Mouse (Mus musculus) hindbrain, embryonic 12.5 days (tissue): ENCODE results near the gene Mustn1. TPM values are rescaled to one million over a fixed set of nuclear protein-coding genes. Genes with fewer than 3 reads are reported as not detected.

Source experiments
- ATAC-seq: fragments of 200-750 bp; cut with Nextera tagmentation; 2 replicates; pipeline ENCODE4 v1.8.0; 2017; ENCODE audit warnings: moderate TSS enrichment; ENCODE audit not compliant: low FRiP score
- H3K27ac ChIP-seq: fragments of 300-500 bp; sonication (generic); 2 replicates; pipeline ENCODE4 v1.5.1; 2016; ENCODE audit warnings: mild to moderate bottlenecking
- H3K27me3 ChIP-seq: fragments of 300-500 bp; sonication (generic); 2 replicates; pipeline ENCODE4 v1.6.1; 2016; ENCODE audit warnings: mild to moderate bottlenecking
- H3K36me3 ChIP-seq: fragments of 300-500 bp; sonication (generic); 2 replicates; pipeline ENCODE4 v1.6.1; 2016; ENCODE audit warnings: mild to moderate bottlenecking
- H3K4me1 ChIP-seq: fragments of 300-500 bp; sonication (generic); 2 replicates; pipeline ENCODE4 v1.6.1; 2016
- H3K4me2 ChIP-seq: fragments of 300-500 bp; sonication (generic); replicated peaks from 2 replicates; pipeline ENCODE4 v1.6.1; 2016; ENCODE audit warnings: mild to moderate bottlenecking
- H3K4me3 ChIP-seq: fragments of 300-500 bp; sonication (generic); 2 replicates; pipeline ENCODE4 v1.5.1; 2016; ENCODE audit warnings: mild to moderate bottlenecking
- H3K9ac ChIP-seq: fragments of 300-500 bp; sonication (generic); 2 replicates; pipeline ENCODE4 v1.6.1; 2016; ENCODE audit warnings: mild to moderate bottlenecking, moderate library complexity
- H3K9me3 ChIP-seq: fragments of 300-500 bp; sonication (generic); replicated peaks from 2 replicates; pipeline ENCODE4 v1.6.1; 2016; ENCODE audit warnings: mild to moderate bottlenecking
- WGBS: fragments of 180-500 bp; shearing (Covaris S2); methylation state at CpG from one replicate; pipeline ENCODE4 v1.1.7; 2016; 5-methylcytosine and 5-hydroxymethylcytosine counted together
- polyA plus RNA-seq: library from polyadenylated mRNA; unstranded; fragments of >200 nt; fragmentation: Nextera tagmentation; extraction: Ambion mirVana; gene quantifications from 2 replicates; pipeline ENCODE4 v1.2.1, GENCODE M21; 2016

Mustn1 gene
- 0.80 and 2.2 TPM in 2 replicates for polyA plus RNA-seq

DNA sequence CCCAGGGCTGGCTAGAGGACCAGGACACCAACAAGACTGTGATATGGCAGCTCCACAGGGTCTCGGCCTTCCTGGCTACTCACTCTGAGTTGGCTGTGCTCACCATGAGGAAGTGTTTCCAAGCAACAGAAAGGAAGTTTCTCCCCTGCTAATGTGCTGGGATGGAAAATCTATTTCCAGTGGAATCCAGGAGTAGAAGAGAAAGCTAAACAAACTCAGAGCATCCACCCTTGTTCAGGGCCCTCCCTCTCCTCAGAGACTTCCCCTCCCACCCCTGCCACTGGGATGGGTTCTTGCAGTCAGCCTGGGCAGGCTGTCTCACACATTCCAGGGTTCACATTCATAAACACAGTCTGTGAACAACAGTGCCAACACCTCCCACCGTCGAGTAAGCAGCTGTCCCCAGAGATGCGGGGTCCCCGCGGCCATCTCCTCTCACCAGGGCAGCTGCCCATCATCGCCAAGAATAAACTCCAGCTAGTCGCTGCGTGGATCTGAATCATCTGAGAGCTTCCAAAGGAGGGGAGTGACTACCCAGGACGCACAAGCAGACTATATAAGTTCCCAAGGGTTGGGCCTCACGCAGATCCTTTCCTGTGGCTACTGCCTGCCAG, at the start of gene Mustn1:
Mustn1 (plus strand) TSS at position 243 of the 614 bp plus-strand sequence.
- WGBS, result 67% methylated on average over 11 of the region's 11 CpGs

DNA sequence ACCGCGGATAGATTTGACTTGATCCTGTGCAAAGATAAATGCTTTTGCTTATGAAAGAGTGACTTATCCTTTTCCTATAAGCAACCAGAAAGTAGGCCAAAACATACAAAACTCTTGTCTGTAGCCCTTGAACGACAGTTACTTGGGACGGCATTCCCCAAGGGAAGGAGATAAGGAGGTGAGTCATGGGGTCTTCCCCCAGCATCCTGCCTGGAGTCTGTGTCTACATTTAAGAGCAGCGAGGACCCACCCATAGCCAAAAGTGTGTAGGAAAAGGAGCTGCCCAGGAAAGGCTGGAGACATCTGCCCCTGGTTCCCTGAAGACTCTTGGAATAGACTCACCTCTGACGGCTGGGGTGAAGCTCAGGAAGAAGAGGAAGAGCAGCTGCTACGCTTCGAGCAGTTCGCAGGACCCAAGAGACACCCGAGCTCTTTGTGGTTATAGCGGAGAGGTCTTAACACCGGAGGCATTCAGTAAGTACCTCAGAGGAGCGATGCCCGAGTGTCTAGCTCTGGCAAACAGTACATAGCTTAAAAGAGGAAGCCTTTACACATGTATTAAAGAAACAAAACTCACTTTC, 41.5 kb upstream of the Mustn1 start:
- H3K9ac ChIP-seq, result no peak overlapping the region
- H3K4me2 ChIP-seq, result no peak overlapping the region
- H3K4me1 ChIP-seq, result no peaks in the 10 kb centered on the region
- H3K4me3 ChIP-seq, result no peak overlapping the region
- WGBS, result 93% methylated on average over 14 of the region's 14 CpGs
- H3K27ac ChIP-seq, result no peak overlapping the region
- no peaks in the 10 kb centered on the region for H3K27me3 ChIP-seq
- no peaks in the 10 kb centered on the region for H3K9me3 ChIP-seq
- no peak for ATAC-seq
- peaks cover 14% of the 10 kb centered on the region for H3K36me3 ChIP-seq

More for the DNA sequence above, at the start of gene Mustn1:
- H3K36me3 ChIP-seq, result peaks cover 26% of the 10 kb centered on the region
- H3K4me2 ChIP-seq, result no peak within 1 kb of the TSS
- H3K9me3 ChIP-seq, result no peaks in the 10 kb centered on the region
- peaks cover 3% of the 10 kb centered on the region; the same call in 1 of the 2 replicates for H3K4me1 ChIP-seq
- no peaks in the 10 kb centered on the region for H3K27me3 ChIP-seq
- H3K9ac ChIP-seq, result no peak within 1 kb of the TSS
- H3K27ac ChIP-seq, result no peak within 1 kb of the TSS
- no peak within 1 kb of the TSS for H3K4me3 ChIP-seq
- ATAC-seq, result no peak

DNA sequence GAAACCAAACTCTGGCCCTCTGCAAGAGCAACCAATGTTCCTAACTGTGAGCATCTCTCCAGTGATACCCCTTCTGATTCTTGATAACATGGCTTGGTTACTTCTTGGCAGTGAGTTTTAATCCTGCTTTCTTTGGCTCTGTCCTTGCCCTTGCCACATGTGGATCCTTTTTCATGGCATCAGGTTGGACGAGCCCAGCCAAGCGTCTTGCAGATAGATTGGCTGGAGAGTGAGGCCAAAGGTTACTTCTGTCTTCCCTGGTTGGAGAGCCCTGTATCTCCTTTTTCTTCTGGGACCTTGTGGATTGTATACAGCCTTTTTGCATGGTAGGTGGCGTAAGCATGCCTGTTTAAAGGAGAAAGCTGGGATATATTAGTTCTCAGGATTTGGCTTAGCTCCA, 35.3 kb upstream of the Mustn1 start:
- ATAC-seq, result no peak
- WGBS, result 83% methylated on average over 3 of the region's 3 CpGs

DNA sequence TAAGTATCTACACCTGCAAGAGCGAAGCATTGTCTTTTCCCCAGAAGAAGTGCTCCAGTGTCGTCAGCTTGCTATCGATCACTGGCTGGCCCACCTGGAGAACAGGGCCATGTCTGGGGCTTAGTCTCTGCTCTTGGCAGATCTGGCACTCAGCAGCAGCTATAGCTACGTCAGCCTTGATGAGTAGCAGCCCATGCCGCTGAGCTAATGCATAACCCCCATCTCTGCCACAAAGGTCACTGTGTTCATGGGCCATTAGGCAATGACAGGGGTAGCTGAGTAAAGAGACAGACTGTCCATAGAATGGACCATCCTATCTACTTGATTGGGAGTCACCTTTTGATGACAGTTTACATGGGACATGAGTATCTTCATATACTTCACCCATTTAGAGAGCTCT, 28.5 kb upstream of the Mustn1 start:
- no peaks in the 10 kb centered on the region for H3K9me3 ChIP-seq
- no peak overlapping the region for H3K4me2 ChIP-seq
- H3K9ac ChIP-seq, result no peak overlapping the region
- 86% methylated on average over 5 of the region's 5 CpGs for WGBS
- H3K36me3 ChIP-seq, result no peaks in the 10 kb centered on the region
- ATAC-seq, result no peak
- H3K4me1 ChIP-seq, result no peaks in the 10 kb centered on the region
- no peak overlapping the region for H3K4me3 ChIP-seq
- no peak overlapping the region for H3K27ac ChIP-seq
- H3K27me3 ChIP-seq, result no peaks in the 10 kb centered on the region

More for the DNA sequence above, 35.3 kb upstream of the Mustn1 start:
- no peaks in the 10 kb centered on the region for H3K9me3 ChIP-seq
- H3K9ac ChIP-seq, result no peak overlapping the region
- no peak overlapping the region for H3K4me2 ChIP-seq
- 0 out of 2 replicates have a peak, but pooled peaks cover 3% of the 10 kb centered on the region for H3K36me3 ChIP-seq
- no peak overlapping the region for H3K4me3 ChIP-seq
- no peak overlapping the region for H3K27ac ChIP-seq
- H3K27me3 ChIP-seq, result no peaks in the 10 kb centered on the region
- H3K4me1 ChIP-seq, result no peaks in the 10 kb centered on the region

DNA sequence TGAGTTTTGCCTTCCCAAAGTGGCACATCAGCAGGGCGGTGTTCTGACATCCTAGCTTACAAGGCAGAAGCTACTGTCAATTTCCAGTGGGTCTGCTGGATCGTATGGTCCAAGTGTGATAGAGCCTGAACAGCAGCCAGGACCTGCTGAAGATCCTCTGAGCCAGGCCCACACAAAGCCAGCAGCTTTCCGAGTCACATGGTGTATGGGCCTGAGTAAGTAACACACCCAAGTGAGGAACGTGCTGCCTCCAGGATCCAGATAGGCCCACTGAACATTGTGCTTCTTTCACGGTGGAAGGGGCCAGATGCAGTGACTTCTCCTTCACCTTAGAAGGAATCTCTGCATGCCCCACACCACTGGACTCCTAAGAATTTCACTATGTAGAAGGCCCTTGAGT, 26.7 kb upstream of the Mustn1 start:
- no peak overlapping the region for H3K27ac ChIP-seq
- no peaks in the 10 kb centered on the region for H3K36me3 ChIP-seq
- H3K9ac ChIP-seq, result no peak overlapping the region
- no peaks in the 10 kb centered on the region for H3K27me3 ChIP-seq
- no peaks in the 10 kb centered on the region for H3K4me1 ChIP-seq
- 93% methylated on average over 5 of the region's 5 CpGs for WGBS
- H3K9me3 ChIP-seq, result no peaks in the 10 kb centered on the region
- no peak overlapping the region for H3K4me3 ChIP-seq
- H3K4me2 ChIP-seq, result no peak overlapping the region
- ATAC-seq, result no peak

DNA sequence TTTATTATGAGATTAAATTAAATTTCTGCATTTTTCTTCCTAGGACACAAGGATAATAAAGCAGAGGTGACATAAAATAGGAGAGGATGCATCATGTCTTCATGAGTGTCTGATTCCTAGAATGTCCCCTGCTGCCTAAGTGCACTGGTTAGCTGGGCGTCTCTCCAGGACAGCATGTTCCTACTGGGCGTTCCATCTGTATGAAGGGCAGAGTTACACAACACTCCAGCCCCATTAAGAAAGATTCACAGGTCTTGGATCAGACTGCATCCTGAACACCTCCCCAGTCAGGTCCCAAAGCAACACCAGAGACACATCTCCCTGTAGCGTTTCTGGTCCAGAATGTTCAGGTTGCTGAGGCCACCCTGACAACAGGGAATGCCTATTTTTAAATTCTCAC, 23.7 kb upstream of the Mustn1 start:
- no peaks in the 10 kb centered on the region for H3K36me3 ChIP-seq

DNA sequence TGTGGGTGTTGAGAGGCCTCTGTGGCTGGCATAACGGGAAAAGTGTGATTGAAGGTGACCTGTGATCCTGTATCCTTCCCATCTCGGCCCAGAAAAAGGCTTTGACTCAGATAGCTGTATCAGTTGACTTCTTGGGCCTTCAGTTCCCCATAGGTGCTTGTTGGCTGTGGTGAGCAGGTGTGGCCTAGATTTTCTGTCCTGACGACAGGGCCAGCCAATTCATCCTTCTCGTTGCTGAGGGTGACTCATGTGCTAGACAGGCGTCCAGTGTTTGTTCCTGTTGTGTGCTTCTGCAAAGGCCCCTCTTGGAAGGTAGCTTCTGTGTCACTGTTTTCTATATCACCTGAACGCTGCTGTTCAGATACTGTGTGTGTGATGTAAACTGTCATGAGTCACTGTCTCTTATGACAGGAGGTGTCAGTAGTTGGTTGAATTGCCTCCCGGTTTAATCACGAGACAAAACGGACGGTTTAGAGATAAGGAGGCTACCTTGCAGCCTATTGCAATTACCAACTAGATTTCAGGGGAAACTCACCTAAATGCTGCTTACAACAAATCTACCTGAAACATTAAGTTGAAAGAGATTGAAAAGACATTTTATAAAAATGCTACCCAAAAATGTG, 22.0 kb upstream of the Mustn1 start:
- no peaks in the 10 kb centered on the region for H3K27me3 ChIP-seq
- no peak for ATAC-seq
- H3K4me3 ChIP-seq, result no peak overlapping the region
- H3K27ac ChIP-seq, result no peak overlapping the region
- 92% methylated on average over 10 of the region's 10 CpGs for WGBS
- no peaks in the 10 kb centered on the region for H3K36me3 ChIP-seq
- H3K9ac ChIP-seq, result no peak overlapping the region
- H3K9me3 ChIP-seq, result no peaks in the 10 kb centered on the region
- H3K4me1 ChIP-seq, result peaks cover 3% of the 10 kb centered on the region; the same call in 1 of the 2 replicates
- H3K4me2 ChIP-seq, result no peak overlapping the region

More for the DNA sequence above, 23.7 kb upstream of the Mustn1 start:
- H3K4me3 ChIP-seq, result no peak overlapping the region
- H3K27ac ChIP-seq, result no peak overlapping the region
- H3K4me2 ChIP-seq, result no peak overlapping the region
- H3K27me3 ChIP-seq, result no peaks in the 10 kb centered on the region
- H3K4me1 ChIP-seq, result no peaks in the 10 kb centered on the region
- 93% methylated on average over 3 of the region's 3 CpGs for WGBS
- no peak for ATAC-seq
- H3K9me3 ChIP-seq, result no peaks in the 10 kb centered on the region
- H3K9ac ChIP-seq, result no peak overlapping the region

DNA sequence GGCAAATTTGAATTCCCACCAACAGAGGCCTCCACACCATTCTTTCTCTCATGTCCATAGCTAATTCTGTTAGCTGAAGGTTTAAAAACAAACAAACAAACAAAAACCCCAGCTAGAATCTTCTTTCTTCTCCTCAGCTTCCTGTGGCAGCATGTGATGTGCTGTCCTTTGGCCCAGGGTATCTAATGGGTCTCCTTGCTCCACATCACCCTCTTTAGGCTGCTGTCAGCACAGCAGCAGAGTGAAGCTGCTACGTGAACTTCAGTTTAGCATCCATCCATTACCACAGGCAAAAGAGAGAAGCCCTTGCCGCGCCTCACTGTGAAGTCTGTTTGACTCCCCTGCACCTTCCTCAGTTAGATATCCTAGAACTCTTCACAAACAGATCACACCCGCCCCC, 21.0 kb upstream of the Mustn1 start:
- WGBS, result 78% methylated on average over 4 of the region's 4 CpGs
- no peaks in the 10 kb centered on the region for H3K36me3 ChIP-seq
- H3K27ac ChIP-seq, result no peak overlapping the region
- H3K4me3 ChIP-seq, result no peak overlapping the region
- no peak overlapping the region for H3K9ac ChIP-seq
- no peak for ATAC-seq
- peaks cover 3% of the 10 kb centered on the region; the same call in 1 of the 2 replicates for H3K4me1 ChIP-seq
- H3K4me2 ChIP-seq, result no peak overlapping the region
- no peaks in the 10 kb centered on the region for H3K27me3 ChIP-seq
- no peaks in the 10 kb centered on the region for H3K9me3 ChIP-seq

DNA sequence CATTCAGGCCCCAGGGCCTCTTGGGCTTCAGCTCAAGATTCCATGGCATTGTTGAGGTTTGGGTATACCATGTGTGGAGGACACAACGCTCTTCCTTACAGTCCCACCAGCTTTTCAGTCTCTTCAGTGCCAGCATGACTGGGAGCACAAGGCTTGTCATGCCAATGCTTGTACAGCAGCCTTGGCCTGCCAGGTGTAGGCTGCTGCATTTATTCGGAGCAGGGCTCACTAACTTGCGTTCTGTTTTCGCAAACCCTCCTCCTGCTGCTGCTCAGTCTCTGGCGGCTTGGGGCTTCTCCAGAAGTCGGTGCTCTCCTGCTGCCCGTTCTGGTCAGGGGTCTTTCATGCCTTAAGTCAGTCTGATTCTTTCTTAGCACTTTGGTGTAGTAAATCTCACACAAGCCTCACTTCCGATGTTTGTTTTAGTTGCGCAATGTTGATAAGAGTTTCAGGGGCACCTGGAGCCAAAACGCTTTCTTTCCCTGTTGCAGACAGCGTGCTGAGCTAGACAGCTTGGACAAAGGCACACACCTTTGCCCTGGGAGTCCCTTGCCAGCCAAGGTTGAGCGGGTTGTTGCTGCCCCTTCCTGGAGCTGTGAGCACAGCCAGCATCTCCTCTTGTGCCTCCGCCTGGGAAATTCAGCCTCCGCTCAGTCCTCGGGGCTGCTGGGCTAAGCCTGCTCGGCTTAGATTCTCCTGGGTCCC, 17.4 kb upstream of the Mustn1 start:
- Histone ChIP-seq H3K27me3 (no peaks in the 10 kb centered on the region), H3K4me2 (no peak overlapping the region), H3K9me3 (no peaks in the 10 kb centered on the region), H3K4me3 (no peak overlapping the region), H3K36me3 (no peaks in the 10 kb centered on the region), H3K4me1 (peaks cover 3% of the 10 kb centered on the region; the same call in 1 of the 2 replicates), H3K9ac (0 out of 2 replicates have a peak overlapping the region, but pooled peaks have one; percentile 19), H3K27ac (no peak overlapping the region)
- WGBS, result 78% methylated on average over 16 of the region's 16 CpGs
- ATAC-seq, result no peak

DNA sequence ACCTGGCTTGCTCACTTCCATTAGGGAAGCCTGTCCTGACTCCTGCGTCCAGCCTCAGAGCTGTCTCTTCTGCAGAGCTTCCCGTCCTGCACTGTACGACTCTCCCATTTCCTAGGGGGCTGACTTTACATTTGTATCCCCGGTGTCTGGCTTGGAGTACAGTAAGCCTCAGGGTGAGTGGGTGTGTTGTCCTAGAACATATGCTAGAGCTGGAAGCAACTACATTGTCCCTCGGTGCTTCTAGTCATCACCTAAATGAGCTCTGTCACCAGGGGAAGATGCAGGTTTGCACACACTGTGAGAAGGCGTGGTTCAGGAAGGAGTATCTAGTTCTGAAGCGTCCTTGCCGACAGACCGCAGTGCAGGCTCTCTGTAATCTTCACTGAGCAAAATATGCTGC, 16.6 kb upstream of the Mustn1 start:
- H3K4me1 ChIP-seq, result peaks cover 3% of the 10 kb centered on the region; the same call in 1 of the 2 replicates
- no peak overlapping the region for H3K9ac ChIP-seq
- H3K27me3 ChIP-seq, result no peaks in the 10 kb centered on the region
- no peaks in the 10 kb centered on the region for H3K9me3 ChIP-seq
- no peaks in the 10 kb centered on the region for H3K36me3 ChIP-seq
- 89% methylated on average over 9 of the region's 9 CpGs for WGBS
- H3K4me2 ChIP-seq, result no peak overlapping the region
- H3K27ac ChIP-seq, result no peak overlapping the region
- ATAC-seq, result no peak
- H3K4me3 ChIP-seq, result no peak overlapping the region

DNA sequence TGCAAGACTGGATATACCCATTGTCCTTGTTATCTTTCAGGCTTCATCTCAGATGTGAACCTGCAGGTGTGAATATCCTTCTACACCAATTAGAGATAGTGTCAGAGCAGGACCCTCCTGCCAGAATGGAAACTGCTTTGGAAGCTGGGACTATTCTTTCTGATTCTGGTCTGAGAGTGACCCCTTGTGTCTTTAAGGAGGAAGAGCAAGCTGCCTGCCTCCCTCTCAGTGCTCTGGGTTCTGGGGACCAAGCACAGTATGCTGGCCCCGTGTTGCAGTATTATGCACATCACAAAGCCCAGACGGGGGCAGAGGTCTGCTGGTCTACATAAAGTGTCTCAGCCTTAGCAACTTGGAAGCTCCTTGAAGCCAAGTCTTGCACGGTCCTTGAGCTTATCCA, 13.7 kb upstream of the Mustn1 start:
- Histone ChIP-seq H3K4me3 (no peak overlapping the region), H3K9ac (no peak overlapping the region), H3K27me3 (no peaks in the 10 kb centered on the region), H3K36me3 (no peaks in the 10 kb centered on the region), H3K27ac (no peak overlapping the region), H3K4me1 (peaks cover 3% of the 10 kb centered on the region; the same call in 1 of the 2 replicates), H3K4me2 (no peak overlapping the region), H3K9me3 (no peaks in the 10 kb centered on the region)
- ATAC-seq, result no peak
- WGBS, result 77% methylated on average over 3 of the region's 3 CpGs

DNA sequence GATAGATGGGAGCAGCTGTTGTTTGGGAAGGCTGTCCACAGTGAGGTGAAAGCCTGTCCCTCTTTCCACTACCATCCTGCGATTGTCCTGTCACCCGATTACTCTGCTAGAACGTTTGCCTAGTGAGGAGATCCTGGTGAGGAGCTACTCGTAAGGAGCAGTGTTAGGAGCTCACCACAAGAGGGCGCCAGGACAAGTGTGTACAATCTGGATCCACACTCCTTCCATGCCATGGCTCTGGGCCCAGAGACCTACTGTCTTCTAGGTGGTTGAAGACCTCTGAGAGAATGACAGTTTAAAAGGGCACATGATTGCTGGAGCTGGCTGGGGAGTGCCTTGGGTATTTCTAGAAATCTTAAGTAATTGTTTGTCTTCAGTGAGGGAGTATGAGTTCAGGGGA, 12.0 kb upstream of the Mustn1 start:
- no peak overlapping the region for H3K9ac ChIP-seq
- H3K36me3 ChIP-seq, result 0 out of 2 replicates have a peak, but pooled peaks cover under 1% of the 10 kb centered on the region
- no peak for ATAC-seq
- no peaks in the 10 kb centered on the region for H3K9me3 ChIP-seq
- no peaks in the 10 kb centered on the region for H3K27me3 ChIP-seq
- no peak overlapping the region for H3K4me2 ChIP-seq
- H3K27ac ChIP-seq, result no peak overlapping the region
- no peak overlapping the region for H3K4me3 ChIP-seq
- WGBS, result 33% methylated on average over 5 of the region's 5 CpGs
- H3K4me1 ChIP-seq, result no peaks in the 10 kb centered on the region
